Mouse (Mus musculus) neural tube, embryonic 13.5 days (tissue): Measurements from ENCODE around the gene AI413582. TPM values are rescaled to one million over a fixed set of nuclear protein-coding genes. Genes with fewer than 3 reads are reported as not detected.

Experiments used
- ATAC-seq: fragments of 200-750 bp; cut with Nextera tagmentation; 2 replicates; pipeline ENCODE4 v1.8.0; 2017; ENCODE audit warnings: low read depth, mild to moderate bottlenecking, moderate TSS enrichment, moderate library complexity
- H3K27ac ChIP-seq: fragments of 300-500 bp; sonication (generic); replicated peaks from 2 replicates; pipeline ENCODE4 v1.5.1; 2015; ENCODE audit warnings: moderate library complexity, mild to moderate bottlenecking, inconsistent platforms
- H3K27me3 ChIP-seq: fragments of 300-500 bp; sonication (generic); 2 replicates; pipeline ENCODE4 v1.6.1; 2015; ENCODE audit warnings: mild to moderate bottlenecking, inconsistent platforms
- H3K36me3 ChIP-seq: fragments of 300-500 bp; sonication (generic); 2 replicates; pipeline ENCODE4 v1.6.1; 2015; ENCODE audit warnings: mild to moderate bottlenecking, inconsistent platforms
- H3K4me1 ChIP-seq: fragments of 300-500 bp; sonication (generic); replicated peaks from 2 replicates; pipeline ENCODE4 v1.6.1; 2015; ENCODE audit warnings: inconsistent platforms
- H3K4me2 ChIP-seq: fragments of 300-500 bp; sonication (generic); 2 replicates; pipeline ENCODE4 v1.6.1; 2015; ENCODE audit warnings: inconsistent platforms, mild to moderate bottlenecking, moderate library complexity
- H3K4me3 ChIP-seq: fragments of 300-500 bp; sonication (generic); 2 replicates; pipeline ENCODE4 v1.5.1; 2015; ENCODE audit warnings: mild to moderate bottlenecking, inconsistent platforms
- H3K9ac ChIP-seq: fragments of 300-500 bp; sonication (generic); 2 replicates; pipeline ENCODE4 v1.6.1; 2015; ENCODE audit warnings: moderate library complexity, mild to moderate bottlenecking, inconsistent platforms
- H3K9me3 ChIP-seq: fragments of 300-500 bp; sonication (generic); 2 replicates; pipeline ENCODE4 v1.6.1; 2016; ENCODE audit warnings: inconsistent platforms
- WGBS: fragments of 180-500 bp; shearing (Covaris S2); methylation state at CpG from one replicate; pipeline ENCODE4 v1.1.7; 2015; 5-methylcytosine and 5-hydroxymethylcytosine counted together
- polyA plus RNA-seq: library from polyadenylated mRNA; unstranded; fragments of >200 nt; fragmentation: Nextera tagmentation; extraction: Ambion mirVana; gene quantifications from 2 replicates; pipeline ENCODE4 v1.2.1, GENCODE M21; 2015

AI413582 gene
- polyA plus RNA-seq, 1 experiment from 2014 or later = 46.0 TPM

DNA sequence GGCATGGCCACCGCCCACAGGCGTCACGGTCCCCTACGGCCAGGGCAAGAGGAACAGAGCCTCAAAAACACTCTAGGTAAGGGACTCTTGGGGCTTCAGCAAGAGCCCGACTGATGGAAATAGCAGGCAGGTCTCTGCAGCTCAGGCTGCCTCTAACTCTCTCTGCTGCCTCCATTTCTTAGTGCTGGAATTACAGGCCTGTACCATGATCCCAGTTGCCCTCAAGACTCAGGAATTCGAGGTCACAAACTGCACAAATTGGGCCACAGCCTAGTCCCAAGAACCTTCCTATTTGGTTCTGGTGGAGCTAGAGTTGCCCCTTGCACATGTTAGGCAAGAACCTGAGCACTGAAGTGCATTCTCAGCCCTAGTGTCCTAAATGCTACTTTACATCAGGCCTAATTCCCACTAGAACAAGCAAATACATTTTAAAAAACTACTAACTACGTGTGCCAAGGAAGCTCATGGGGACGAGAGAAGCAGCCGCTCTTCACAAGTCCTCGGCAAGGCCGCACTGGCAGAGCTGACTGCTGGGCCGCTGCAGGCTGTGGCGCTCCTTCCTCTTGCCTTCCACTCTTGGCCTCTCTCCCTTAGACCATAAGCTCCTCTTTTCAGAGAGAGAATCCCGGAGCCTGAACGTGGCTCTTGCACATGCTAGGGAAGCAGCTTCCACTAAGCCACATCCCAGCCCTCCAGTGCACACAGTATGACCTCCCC, 30.3 kb upstream of the AI413582 start:
- no peaks in the 10 kb centered on the region for H3K9me3 ChIP-seq
- H3K36me3 ChIP-seq = peaks cover 54% of the 10 kb centered on the region
- no peak overlapping the region for H3K4me2 ChIP-seq
- no peak overlapping the region for H3K4me3 ChIP-seq
- H3K9ac ChIP-seq = no peak overlapping the region
- WGBS = 90% methylated on average over 15 of the region's 15 CpGs
- no peak for ATAC-seq
- no peaks in the 10 kb centered on the region for H3K27me3 ChIP-seq
- H3K4me1 ChIP-seq = peaks cover 16% of the 10 kb centered on the region
- H3K27ac ChIP-seq = no peak overlapping the region

DNA sequence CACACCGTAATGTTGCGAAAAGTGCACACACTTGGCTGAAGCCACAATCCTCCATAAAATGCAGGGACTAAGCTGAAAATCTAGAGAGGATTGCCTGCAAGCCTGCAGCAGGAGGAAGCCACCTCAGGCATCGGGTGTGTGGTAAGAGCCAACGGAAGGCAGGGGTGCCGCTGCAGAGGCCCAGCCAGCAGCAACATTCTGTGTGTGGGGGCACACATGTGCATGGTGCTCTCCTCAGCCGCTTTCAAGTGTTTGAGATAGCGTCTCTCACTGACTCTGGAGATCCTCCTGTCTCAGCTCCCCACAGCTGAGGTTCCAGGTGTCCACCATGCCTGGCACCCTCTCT, 27.0 kb upstream of the AI413582 start:
- Histone ChIP-seq H3K36me3 (peaks cover 76% of the 10 kb centered on the region), H3K9me3 (no peaks in the 10 kb centered on the region), H3K9ac (no peak overlapping the region), H3K27ac (no peak overlapping the region), H3K27me3 (no peaks in the 10 kb centered on the region), H3K4me2 (no peak overlapping the region), H3K4me3 (no peak overlapping the region), H3K4me1 (peaks cover 12% of the 10 kb centered on the region)
- no peak for ATAC-seq
- WGBS = 97% methylated on average over 7 of the region's 7 CpGs

DNA sequence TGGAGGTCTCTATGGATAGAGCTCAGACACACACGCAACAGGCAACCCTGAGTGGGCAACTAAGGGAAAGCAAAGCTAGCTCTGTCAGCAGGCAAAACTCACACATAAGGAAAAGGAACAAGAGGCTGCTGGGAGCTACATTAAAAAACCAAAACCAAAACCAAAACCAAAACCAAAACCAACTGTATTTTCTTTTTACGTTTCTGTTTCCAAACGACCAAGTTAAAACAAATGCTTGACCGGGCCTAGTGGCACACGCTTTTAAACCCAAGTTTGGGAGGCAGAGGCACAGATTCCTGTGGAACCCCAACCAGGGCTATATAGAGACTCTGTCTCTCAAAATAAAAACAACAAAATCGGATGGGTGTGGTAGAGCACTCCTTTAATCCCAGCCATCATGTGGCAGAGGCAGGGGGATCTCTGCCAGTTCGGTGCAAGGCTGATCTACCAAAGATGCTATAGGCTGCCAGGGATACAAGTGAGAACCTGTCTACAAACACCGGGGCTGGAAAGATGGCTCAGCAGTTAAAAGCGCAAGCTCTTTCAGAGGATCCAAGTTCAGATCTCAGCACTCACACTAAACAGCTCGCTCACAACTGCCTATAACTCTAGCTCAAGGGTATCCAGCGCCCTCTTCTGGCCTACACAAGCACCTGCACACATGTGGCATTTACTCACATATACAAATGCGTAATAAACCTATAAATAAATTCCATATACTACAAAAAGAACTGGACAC, 26.4 kb upstream of the AI413582 start:
- Histone ChIP-seq H3K27me3 (no peaks in the 10 kb centered on the region), H3K27ac (no peak overlapping the region), H3K4me2 (no peak overlapping the region), H3K36me3 (peaks cover 81% of the 10 kb centered on the region), H3K4me3 (no peak overlapping the region), H3K4me1 (peaks cover 17% of the 10 kb centered on the region), H3K9ac (no peak overlapping the region), H3K9me3 (no peaks in the 10 kb centered on the region)
- WGBS = 90% methylated on average over 12 of the region's 12 CpGs
- ATAC-seq = no peak

DNA sequence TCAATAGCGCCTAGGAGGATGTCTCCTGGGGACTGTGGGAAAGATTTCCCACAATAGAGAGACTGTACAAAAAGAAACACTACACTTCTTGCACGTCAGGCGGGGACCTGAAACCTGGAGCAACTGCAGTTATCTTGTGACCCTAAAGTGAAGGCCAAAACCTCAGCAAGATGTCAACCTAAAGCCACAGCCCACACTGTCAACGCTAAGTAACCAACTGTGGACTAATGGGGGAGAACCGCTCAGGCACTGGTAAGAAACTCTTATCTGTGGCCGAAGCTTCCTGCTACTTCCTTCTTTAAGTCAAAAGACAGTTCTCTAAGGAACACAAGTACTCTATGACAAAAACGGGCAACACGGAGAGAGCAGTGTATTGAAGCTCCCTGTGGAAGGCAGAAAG, 22.7 kb upstream of the AI413582 start:
- Histone ChIP-seq H3K27me3 (no peaks in the 10 kb centered on the region), H3K9me3 (no peaks in the 10 kb centered on the region), H3K4me3 (no peak overlapping the region), H3K4me1 (peaks cover 17% of the 10 kb centered on the region), H3K36me3 (peaks cover 75% of the 10 kb centered on the region), H3K27ac (no peak overlapping the region; the same call in 1 of the 2 replicates), H3K9ac (no peak overlapping the region), H3K4me2 (no peak overlapping the region)
- ATAC-seq = no peak
- 80% methylated on average over 8 of the region's 8 CpGs for WGBS

DNA sequence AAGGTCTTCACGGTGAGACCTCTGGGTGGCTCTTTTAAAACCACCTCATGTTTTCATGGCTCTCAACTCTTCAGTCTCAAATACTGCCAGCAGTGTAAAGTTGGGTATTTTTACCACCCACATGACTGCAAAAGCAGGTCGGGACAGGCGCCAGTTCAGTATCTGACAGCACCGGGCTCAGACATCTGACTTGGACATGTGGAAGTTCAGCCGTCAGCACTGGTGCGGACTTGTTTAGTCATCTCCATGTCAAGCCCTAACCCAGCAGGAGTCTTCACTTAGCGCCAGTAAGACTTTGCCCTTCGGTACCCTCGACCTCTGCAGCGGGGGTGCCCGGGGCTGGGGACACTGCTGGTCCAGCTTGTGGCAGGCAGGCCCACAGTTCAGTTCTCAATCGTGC, 21.7 kb upstream of the AI413582 start:
- 0 out of 2 replicates have a peak overlapping the region, but pooled peaks have one; percentile 8 for H3K9ac ChIP-seq
- peaks cover 17% of the 10 kb centered on the region for H3K4me1 ChIP-seq
- H3K4me2 ChIP-seq = no peak overlapping the region
- no peaks in the 10 kb centered on the region for H3K27me3 ChIP-seq
- peaks cover 75% of the 10 kb centered on the region for H3K36me3 ChIP-seq
- WGBS = 71% methylated on average over 12 of the region's 12 CpGs
- no peak overlapping the region for H3K4me3 ChIP-seq
- no peak for ATAC-seq
- H3K27ac ChIP-seq = no peak overlapping the region
- no peaks in the 10 kb centered on the region for H3K9me3 ChIP-seq

DNA sequence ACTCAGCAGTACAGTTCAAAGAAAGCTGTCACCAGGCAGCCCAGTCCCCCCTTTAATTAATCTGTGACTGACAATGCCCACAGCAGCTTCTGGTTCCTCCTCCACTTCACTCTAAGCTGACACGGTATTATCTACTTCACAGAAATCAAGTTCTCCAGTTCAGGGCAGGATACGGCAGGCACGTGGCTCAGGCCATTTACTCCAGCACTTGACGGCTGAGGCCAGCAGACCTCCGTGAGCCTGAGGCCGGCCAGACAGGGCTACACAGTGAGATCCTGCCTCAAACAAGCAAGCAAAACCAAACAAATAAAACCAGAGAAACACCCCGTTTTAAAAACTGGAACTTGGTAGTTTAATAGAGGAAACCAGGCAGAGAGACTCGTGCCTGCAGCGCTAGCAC, 21.1 kb upstream of the AI413582 start:
- WGBS = 73% methylated on average over 9 of the region's 9 CpGs
- Histone ChIP-seq H3K4me2 (no peak overlapping the region), H3K4me1 (peaks cover 17% of the 10 kb centered on the region), H3K9ac (no peak overlapping the region), H3K27ac (no peak overlapping the region), H3K27me3 (no peaks in the 10 kb centered on the region), H3K36me3 (peaks cover 77% of the 10 kb centered on the region), H3K4me3 (no peak overlapping the region), H3K9me3 (no peaks in the 10 kb centered on the region)
- ATAC-seq = no peak

DNA sequence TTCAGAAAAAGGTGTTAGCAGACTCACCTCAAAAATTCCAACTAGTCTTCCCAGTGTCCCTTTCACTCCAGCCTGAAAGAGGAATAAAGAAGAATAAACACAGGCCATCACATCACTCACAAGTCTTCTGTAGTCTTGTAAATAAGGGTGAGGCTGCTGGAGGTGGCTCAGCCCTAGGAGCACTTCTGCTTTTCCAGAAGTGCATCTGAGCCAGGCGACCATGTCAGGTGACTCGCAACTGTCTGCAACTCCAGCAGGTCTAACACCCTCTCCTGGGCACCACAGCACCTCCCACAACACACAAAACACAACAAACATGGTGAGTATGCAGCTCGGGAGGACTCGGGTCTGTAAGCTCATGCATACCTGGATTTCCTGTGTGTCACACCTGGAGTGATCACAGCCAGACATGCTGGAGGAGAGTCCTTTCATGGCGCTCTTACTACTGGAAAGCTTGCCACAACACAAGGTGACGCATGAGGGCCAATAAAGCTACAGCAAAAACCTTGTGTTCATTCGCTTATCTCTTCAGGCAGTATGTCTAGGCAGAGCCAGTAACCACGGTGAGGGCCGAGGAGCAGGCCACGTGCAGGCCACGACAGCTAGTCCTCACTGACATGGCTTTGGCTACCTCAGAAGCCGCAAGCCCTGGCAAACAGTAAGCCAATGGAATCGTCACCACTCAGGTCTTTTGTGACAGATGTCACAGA, 17.8 kb upstream of the AI413582 start:
- Histone ChIP-seq H3K9me3 (no peaks in the 10 kb centered on the region), H3K27me3 (no peaks in the 10 kb centered on the region), H3K4me2 (no peak overlapping the region), H3K27ac (no peak overlapping the region), H3K36me3 (peaks cover 88% of the 10 kb centered on the region), H3K4me3 (no peak overlapping the region), H3K9ac (no peak overlapping the region), H3K4me1 (peaks cover 13% of the 10 kb centered on the region)
- no peak for ATAC-seq
- WGBS = 91% methylated on average over 13 of the region's 13 CpGs

DNA sequence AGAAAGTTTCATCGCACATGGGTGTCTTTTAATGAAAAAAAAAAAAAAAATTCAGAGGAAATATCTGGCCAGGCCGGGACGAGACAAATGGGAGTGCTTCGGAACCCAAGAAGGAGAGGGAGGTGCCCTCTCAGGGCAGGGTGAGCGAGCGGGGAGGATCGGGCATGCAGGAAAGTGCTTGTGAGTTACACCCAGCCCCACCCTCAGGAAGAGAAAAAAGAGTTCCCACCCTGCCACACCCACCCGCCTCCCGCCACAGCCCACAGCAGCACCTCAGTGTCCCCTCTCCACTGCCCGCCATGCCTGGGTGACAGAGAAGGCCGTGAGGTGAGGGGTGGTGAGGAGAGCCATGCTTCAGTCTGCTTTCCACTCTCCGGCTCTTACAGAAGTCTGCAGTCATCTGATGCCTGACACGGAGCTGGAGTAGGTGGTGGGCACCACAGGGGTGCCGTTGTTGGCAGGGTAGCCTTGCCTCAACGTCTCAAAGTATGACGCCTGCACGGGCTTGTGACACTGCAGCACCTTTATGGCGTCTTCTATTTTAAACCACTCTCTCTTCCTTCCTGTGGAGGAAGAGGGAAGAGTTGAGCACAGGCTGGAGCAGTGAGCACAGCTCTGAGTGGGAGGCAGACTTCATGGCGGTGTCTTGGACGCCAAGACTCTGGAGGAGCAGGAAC, 15.0 kb upstream of the AI413582 start:
- Histone ChIP-seq H3K4me2 (no peak overlapping the region), H3K27me3 (no peaks in the 10 kb centered on the region), H3K4me3 (no peak overlapping the region), H3K4me1 (no peaks in the 10 kb centered on the region), H3K9ac (no peak overlapping the region), H3K9me3 (no peaks in the 10 kb centered on the region), H3K27ac (no peak overlapping the region), H3K36me3 (peaks cover 93% of the 10 kb centered on the region)
- no peak for ATAC-seq
- 91% methylated on average over 20 of the region's 20 CpGs for WGBS

DNA sequence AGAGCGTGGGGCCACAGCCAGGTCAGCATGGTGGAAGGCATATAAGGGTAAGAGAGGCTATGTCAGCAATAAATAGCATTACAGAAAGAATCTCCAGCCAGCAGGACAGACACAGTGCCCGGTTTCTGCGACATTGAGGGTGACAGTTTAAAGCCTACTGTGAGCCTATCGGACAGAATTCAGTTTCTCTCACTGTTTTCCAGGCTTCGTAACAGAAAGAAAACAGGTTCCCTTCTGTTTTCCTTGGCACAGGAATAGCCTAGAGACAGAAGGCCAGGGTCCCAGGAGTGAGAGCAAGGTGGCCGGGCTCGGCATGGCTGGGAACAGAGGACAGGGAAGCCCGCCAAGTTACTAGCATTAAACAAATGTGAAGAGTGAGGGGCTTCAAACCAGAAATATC, 14.3 kb upstream of the AI413582 start:
- Histone ChIP-seq H3K27ac (no peak overlapping the region), H3K9ac (no peak overlapping the region), H3K9me3 (no peaks in the 10 kb centered on the region), H3K4me3 (no peak overlapping the region), H3K4me1 (no peaks in the 10 kb centered on the region; the same call in 1 of the 2 replicates), H3K4me2 (no peak overlapping the region), H3K36me3 (peaks cover 93% of the 10 kb centered on the region), H3K27me3 (no peaks in the 10 kb centered on the region)
- WGBS = 86% methylated on average over 8 of the region's 8 CpGs
- ATAC-seq = no peak

DNA sequence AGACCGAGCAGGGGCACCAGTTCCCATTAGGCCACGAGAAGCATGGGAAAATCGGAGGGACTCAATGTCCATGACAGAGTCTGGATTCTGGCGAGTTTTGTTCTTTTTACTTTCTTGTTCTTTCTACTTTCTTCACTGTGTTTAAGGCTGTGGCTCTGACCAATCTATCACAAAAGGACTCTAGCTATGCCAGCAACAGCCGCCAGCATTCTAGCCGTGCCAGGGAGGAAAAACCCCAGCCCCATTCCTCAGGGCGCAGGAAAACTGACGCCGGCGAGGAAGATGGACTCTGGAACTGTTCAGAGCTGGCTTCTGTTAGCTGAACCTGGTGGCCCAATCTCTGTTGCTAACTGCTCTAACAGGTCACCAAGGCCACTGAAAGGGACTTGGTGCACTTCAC, 12.9 kb upstream of the AI413582 start:
- Histone ChIP-seq H3K9ac (no peak overlapping the region), H3K27ac (no peak overlapping the region), H3K27me3 (no peaks in the 10 kb centered on the region), H3K9me3 (no peaks in the 10 kb centered on the region), H3K36me3 (peaks cover 93% of the 10 kb centered on the region), H3K4me3 (no peak overlapping the region), H3K4me2 (no peak overlapping the region), H3K4me1 (no peaks in the 10 kb centered on the region; the same call in 1 of the 2 replicates)
- no peak for ATAC-seq
- WGBS = 91% methylated on average over 10 of the region's 10 CpGs

DNA sequence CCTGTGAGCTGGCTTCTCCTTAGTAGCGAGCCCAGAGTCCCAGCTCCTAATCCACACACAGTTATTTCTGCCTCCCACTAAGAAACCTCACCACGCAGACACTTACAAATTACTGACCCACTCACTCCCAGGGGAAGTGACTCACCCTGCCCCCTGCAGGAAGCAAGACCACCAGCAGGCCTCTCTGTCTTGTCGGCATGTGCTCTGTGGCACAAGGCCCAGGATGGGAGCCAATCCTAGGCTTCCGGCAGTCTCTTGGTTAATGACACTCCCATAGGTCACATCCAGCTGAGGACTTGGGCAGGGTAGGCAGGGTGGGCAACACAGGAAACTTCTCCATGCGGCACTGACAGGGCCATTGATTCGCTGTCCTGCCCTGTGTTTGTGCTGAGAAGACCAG, 11.9 kb upstream of the AI413582 start:
- H3K36me3 ChIP-seq = peaks cover 89% of the 10 kb centered on the region
- no peak for ATAC-seq

DNA sequence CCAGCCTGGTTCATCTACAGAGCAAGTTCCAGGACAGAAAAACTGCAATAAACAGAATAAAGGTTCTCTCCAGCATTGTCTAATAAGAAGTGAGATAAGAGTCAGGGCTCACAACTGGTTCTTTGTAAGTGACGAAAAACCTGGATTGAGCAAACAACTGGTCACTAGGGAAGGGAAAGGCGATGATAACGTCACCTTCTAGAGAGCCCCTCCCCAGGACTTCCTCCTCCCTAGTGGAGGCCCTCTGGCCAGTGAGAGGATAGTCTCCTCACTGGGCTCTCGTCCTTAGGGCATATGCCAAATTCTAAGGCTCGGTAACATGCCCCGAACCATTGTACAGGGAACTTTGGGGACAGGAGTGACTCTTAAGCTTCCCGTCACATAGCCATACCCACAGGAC, 10.5 kb upstream of the AI413582 start:
- no peak for ATAC-seq
- Histone ChIP-seq H3K4me2 (no peak overlapping the region), H3K27ac (no peak overlapping the region), H3K4me1 (no peaks in the 10 kb centered on the region; the same call in 1 of the 2 replicates), H3K27me3 (no peaks in the 10 kb centered on the region), H3K4me3 (no peak overlapping the region), H3K36me3 (peaks cover 82% of the 10 kb centered on the region), H3K9ac (no peak overlapping the region), H3K9me3 (no peaks in the 10 kb centered on the region)
- 89% methylated on average over 7 of the region's 7 CpGs for WGBS

More for the DNA sequence above, 11.9 kb upstream of the AI413582 start:
- H3K27me3 ChIP-seq = no peaks in the 10 kb centered on the region
- 63% methylated on average over 6 of the region's 6 CpGs for WGBS
- H3K4me3 ChIP-seq = no peak overlapping the region
- H3K27ac ChIP-seq = no peak overlapping the region
- no peak overlapping the region for H3K9ac ChIP-seq
- no peaks in the 10 kb centered on the region; the same call in 1 of the 2 replicates for H3K4me1 ChIP-seq
- H3K9me3 ChIP-seq = no peaks in the 10 kb centered on the region
- no peak overlapping the region for H3K4me2 ChIP-seq
